Mouse (Mus musculus) olfactory bulb, adult 2 months (tissue): ENCODE measurements around the gene Kazn. TPM values are rescaled to one million over a fixed set of nuclear protein-coding genes. Genes with fewer than 3 reads are reported as not detected.

Source experiments
- H3K27ac ChIP-seq: fragments of 200-500 bp; 2 replicates; pipeline ENCODE4 v1.5.1; 2012; ENCODE audit warnings: low read depth, low read length; ENCODE audit not compliant: insufficient read depth
- H3K4me1 ChIP-seq: fragments of 200-500 bp; 2 replicates; pipeline ENCODE4 v1.6.1; 2012; ENCODE audit warnings: low read length; ENCODE audit not compliant: control insufficient read depth, insufficient read depth
- H3K4me3 ChIP-seq: fragments of 200-500 bp; 2 replicates; pipeline ENCODE4 v1.5.1; 2012; ENCODE audit warnings: mild to moderate bottlenecking, low read depth, low read length, moderate library complexity; ENCODE audit not compliant: insufficient read depth
- CTCF ChIP-seq: fragments of 200-500 bp; IDR thresholded peaks from 2 replicates; pipeline ENCODE4 v1.5.1; 2012; ENCODE audit warnings: low read depth, mild to moderate bottlenecking, low read length, moderate library complexity; ENCODE audit not compliant: insufficient read depth
- POLR2A ChIP-seq: fragments of 200-500 bp; IDR thresholded peaks from 2 replicates; pipeline ENCODE4 v1.6.1; 2012; ENCODE audit warnings: mild to moderate bottlenecking, low read depth, low read length, moderate library complexity; ENCODE audit not compliant: insufficient read depth
- WGBS: fragments of 180-500 bp; shearing (Covaris S2); methylation state at CpG from one replicate; pipeline ENCODE4 v1.1.7; 2018; 5-methylcytosine and 5-hydroxymethylcytosine counted together
- polyA plus RNA-seq: library from polyadenylated mRNA; stranded (reverse); fragments of >200 nt; gene quantifications from 2 replicates; pipeline ENCODE4 v1.2.4, GENCODE M21; 2012; ENCODE audit warnings: low replicate concordance; ENCODE audit not compliant: missing spikeins, insufficient read depth, insufficient read length

Gene Kazn
- polyA plus RNA-seq, 1 experiment = not detected

DNA sequence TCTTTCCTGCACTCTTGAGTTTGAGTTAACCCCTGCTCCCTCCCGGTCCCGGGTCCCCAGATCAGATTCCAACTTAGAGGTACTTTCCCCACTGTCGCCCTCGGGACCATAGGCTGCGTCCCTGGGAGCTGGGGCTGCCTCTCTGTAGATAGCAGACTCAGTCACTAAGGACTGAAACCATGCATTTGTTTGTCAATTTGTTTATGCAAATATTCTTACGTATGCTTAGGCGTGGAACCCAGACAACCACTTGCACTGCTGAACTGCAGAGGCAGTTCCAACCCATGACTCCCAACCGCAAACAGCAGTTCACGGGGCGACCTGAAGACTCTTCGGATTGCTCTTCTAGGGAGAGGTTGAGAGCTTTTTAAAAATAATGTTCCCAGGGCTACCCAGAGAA lies 163.3 kb downstream of the Kazn start:
- 89% methylated on average over 11 of the region's 11 CpGs for WGBS
- H3K27ac ChIP-seq = no peak overlapping the region
- TF ChIP-seq CTCF = no peak
- TF ChIP-seq POLR2A = no peak
- H3K4me3 ChIP-seq = no peak overlapping the region
- peaks cover 6% of the 10 kb centered on the region for H3K4me1 ChIP-seq

DNA sequence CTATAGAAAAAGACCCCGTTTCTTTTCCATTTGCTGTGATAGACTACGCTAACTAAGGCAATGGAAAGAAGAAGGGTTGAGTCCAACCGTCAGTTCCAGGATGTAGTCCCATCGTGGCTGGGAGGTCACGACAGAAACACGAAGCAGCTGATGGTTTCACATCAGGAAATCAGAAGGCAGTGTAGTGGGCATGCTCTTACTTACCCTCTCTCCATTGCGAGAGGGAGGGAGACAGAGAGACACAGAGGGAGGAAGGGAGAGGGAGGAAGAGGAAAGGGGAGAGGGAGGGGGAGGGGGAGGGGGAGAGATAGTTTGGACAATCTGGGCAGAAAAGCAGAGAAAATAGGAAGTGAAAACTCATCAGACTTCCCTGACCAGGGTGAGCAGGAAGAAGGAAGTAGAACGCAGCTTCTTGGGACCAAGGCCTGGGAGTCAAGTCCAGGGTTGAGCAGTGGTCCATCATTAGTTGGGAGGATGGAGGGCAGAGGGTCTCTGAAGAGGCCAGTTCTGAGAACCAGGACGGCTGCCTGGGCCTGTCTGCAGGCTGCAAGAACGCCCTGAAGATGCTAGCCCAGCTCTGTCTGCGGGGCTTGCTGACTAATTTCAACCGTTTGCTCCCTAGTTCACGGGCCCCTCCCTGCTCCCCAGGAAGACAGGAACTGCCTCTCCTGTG lies 165.0 kb downstream of the Kazn start:
- no peak overlapping the region for H3K27ac ChIP-seq
- peaks cover 3% of the 10 kb centered on the region for H3K4me1 ChIP-seq
- TF ChIP-seq POLR2A = no peak
- no peak for TF ChIP-seq CTCF
- 83% methylated on average over 13 of the region's 13 CpGs for WGBS
- H3K4me3 ChIP-seq = no peak overlapping the region

DNA sequence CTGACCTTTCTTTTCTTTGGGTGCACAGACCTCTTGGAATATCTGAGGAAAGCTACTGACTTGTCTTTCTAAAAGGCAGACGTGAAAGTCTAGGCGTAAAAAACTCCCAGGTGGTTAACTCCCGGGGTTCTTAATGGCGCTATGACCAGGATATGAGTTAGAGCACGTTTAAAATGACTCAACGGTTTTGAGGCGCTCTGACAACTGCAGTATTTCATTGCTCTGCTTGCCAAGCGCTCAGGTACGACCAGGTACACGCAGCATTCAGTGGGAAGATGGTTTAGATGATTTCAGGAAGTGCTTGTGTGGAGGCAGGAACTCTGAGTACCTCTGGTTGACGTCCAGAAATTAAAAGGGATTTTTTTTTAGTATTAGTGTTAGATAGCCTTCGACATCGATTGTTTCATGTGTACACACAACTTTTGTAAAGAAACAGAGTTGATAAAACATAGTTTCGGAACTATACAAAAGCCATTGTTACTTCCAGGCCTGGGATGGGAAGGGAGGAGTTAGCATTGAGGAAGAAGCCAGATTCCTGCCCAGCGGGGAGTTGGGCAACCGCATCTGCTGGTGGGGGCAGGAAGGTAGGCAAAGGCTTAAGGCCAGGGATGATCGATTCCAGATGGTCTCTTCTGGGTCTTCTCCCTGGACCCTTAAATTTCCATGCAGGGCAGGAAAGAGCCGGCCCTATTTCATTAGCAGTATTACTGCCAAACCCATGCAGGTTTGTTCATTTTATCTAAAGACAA lies 167.8 kb downstream of the Kazn start:
- Histone ChIP-seq H3K4me1 (peaks cover 3% of the 10 kb centered on the region), H3K4me3 (no peak overlapping the region), H3K27ac (no peak overlapping the region)
- 59% methylated on average over 18 of the region's 18 CpGs for WGBS
- TF ChIP-seq POLR2A (no peak), CTCF (no peak)

DNA sequence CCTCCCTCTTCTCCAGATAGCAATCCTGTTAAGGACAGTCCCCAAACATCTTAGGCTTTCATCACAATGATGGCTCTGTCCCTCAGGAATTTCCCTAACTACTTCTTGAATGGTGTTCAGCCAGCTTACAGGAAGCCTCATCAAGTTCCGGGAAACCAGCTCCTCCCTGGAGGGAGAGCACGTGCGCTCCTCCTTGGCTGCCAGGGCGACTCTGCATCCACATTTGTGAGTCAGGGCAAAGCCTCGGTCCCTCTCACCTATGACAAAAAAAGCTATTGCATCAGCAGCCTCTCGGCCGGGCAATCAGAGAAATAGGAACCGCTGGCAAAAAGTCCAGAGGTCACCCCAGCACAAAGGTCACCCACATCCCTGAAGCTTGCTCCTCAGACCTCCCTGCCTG lies 168.4 kb downstream of the Kazn start:
- H3K4me3 ChIP-seq = no peak overlapping the region
- H3K27ac ChIP-seq = no peak overlapping the region
- peaks cover 3% of the 10 kb centered on the region for H3K4me1 ChIP-seq

DNA sequence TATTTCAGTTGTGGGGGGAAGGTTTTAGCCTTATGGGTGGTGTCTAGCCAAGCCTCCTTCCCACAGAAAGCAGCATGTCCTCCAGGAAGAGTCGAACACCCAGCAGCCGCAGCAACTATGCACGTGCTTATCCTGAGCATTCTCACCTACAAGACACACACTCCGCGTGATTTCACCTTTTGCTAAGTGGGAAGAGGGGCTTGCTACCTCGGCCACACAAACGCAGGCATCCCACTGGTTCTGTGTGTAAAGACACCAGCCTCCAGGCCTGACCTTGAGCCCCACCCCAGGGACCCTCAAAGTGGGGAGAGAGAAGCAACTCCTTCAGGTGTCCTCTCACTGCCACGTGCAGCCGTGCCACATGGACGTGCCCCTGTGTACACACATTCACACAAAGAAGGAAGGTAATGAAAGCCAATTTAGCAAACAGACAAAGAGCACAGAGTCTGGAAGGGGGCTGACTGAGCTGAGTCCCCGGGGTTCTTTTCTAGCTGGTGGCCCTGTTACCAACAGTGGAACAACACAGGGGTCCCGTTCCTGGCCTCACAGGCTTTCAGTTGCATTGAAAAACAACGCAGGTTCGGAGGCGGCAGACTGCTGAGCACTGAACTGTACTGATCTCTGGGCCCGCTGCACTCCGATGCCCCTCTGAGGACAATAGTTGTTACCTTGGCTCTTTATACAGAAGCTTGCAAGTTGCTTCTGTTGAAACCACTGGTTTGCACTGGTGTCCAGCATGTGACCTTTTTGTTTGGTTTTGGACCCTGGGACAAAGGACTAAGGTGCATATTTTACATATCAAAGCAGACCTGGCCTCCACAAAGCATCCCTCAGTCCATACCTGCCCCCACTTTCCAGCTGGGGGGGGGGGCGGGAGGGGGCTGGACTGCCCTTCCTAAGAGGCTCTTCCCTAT lies 170.0 kb downstream of the Kazn start:
- Histone ChIP-seq H3K4me3 (no peak overlapping the region), H3K27ac (no peak overlapping the region), H3K4me1 (no peaks in the 10 kb centered on the region; the same call in 1 of the 2 replicates)
- TF ChIP-seq CTCF (no peak), POLR2A (no peak)
- WGBS = 56% methylated on average over 18 of the region's 18 CpGs

More for the DNA sequence above, 168.4 kb downstream of the Kazn start:
- 52% methylated on average over 8 of the region's 8 CpGs for WGBS
- no peak for TF ChIP-seq POLR2A
- TF ChIP-seq CTCF = no peak

- Histone ChIP-seq H3K27ac (no peak overlapping the region), H3K4me1 (no peaks in the 10 kb centered on the region; the same call in 1 of the 2 replicates), H3K4me3 (no peak overlapping the region)
- WGBS = 65% methylated on average over 4 of the region's 4 CpGs
- TF ChIP-seq POLR2A (no peak), CTCF (no peak)
These were observed 172.6 kb downstream of the Kazn start for GRCm38 (mm10) chr4:142066576-142066975.

DNA sequence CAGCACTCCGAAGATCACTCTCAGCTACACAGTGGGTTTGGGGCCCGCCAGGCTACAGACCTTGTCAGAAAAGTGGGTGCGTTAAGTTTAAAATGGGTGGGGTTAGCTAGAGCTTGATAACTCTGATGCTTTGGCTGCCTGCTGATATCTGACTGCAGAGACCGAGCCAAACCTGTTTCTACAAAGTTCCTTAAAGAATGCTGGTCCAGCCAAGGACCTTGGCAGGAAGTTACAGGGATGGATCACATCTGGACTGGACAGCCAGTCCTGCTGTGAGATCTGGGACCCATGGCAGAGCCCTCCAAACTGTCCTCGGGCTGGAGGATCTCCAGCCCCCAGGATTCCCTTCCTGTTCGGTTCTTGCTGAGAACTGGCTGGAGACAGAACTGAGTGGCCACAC lies 173.4 kb downstream of the Kazn start:
- Histone ChIP-seq H3K27ac (no peak overlapping the region), H3K4me3 (no peak overlapping the region), H3K4me1 (0 out of 2 replicates have a peak, but pooled peaks cover 3% of the 10 kb centered on the region)
- TF ChIP-seq CTCF (no peak), POLR2A (no peak)
- WGBS = 72% methylated on average over 6 of the region's 6 CpGs

DNA sequence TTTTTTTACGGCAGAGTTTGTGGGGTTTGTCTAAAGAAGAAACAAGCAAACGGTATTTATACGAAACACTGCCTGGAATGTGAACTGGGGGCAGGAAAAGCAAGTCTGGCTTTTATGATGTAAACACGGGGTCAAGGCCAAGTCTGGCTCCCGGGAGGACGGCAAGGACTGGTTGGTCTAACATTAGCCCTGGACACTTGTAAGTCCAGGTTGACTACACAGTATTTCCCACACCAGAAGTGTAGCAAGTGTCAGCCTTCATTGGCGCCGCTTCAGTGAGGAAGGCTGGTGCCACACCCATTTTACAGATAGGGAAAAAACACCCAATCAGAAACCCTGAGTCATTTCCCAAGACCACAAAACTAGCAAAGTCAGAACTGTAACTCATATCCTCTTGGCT lies 173.9 kb downstream of the Kazn start:
- WGBS = 85% methylated on average over 8 of the region's 8 CpGs
- no peak overlapping the region for H3K4me3 ChIP-seq

More for the DNA sequence above, 173.9 kb downstream of the Kazn start:
- H3K27ac ChIP-seq = no peak overlapping the region
- TF ChIP-seq CTCF (no peak), POLR2A (no peak)
- peaks cover 9% of the 10 kb centered on the region; the same call in 1 of the 2 replicates for H3K4me1 ChIP-seq
